Mouse (Mus musculus) cerebellum, adult 2 months (tissue): ENCODE results near the gene Snx13.

ENCODE experiments used
- CTCF ChIP-seq: fragments of 200-500 bp; IDR thresholded peaks from 2 replicates; pipeline ENCODE4 v1.5.1; 2011; ENCODE audit warnings: low read depth, mild to moderate bottlenecking, control low read depth, low read length, moderate library complexity, borderline replicate concordance; ENCODE audit not compliant: insufficient read depth
- POLR2A ChIP-seq: fragments of 200-500 bp; IDR thresholded peaks from 2 replicates; pipeline ENCODE4 v1.6.1; 2011; ENCODE audit warnings: low read length, control low read depth, borderline replicate concordance; ENCODE audit not compliant: insufficient read depth

GRCm38 (mm10) chr12:35191698-35192425, 144.9 kb downstream of the Snx13 start:
- TF ChIP-seq CTCF (peak; percentile 41; the same call in 1 of the 2 replicates), POLR2A (no peak)
